Mouse (Mus musculus): Measurements from ENCODE around the gene Fgb. TPM values are rescaled to one million over a fixed set of nuclear protein-coding genes. Genes with fewer than 3 reads are reported as not detected.

The Fgb gene
- polyA plus RNA-seq, 1 experiment from 2014 or later, result 13.7 TPM

- Histone ChIP-seq H3K9ac (ENCODE audit: low read depth, low read length) (no peak overlapping the region), H3K4me2 (ENCODE audit: low read depth, low read length) (no peak overlapping the region), H3K4me3 (ENCODE audit: low read length) (no peak overlapping the region), H3K36me3 (ENCODE audit: control insufficient read depth, insufficient read depth, low read length) (no peaks in the 10 kb centered on the region), H3K4me1 (ENCODE audit: control insufficient read depth, insufficient read depth, low read length) (no peaks in the 10 kb centered on the region), H3K27me3 (replicated peaks; ENCODE audit: control insufficient read depth, insufficient read depth, low read length) (no peaks in the 10 kb centered on the region), H3K27ac (ENCODE audit: low read length) (no peak overlapping the region), H3K9me3 (ENCODE audit: control insufficient read depth, low read length) (no peaks in the 10 kb centered on the region)
- peak; percentile 57 for ATAC-seq
- WGBS, result 51% methylated on average over 2 of the region's 2 CpGs
Measured at GRCm38 (mm10) chr3:83038865-83039264, 10.8 kb downstream of the Fgb start.

- H3K4me2 ChIP-seq (ENCODE audit: low read depth, low read length), result no peak overlapping the region
- no peaks in the 10 kb centered on the region for H3K9me3 ChIP-seq (ENCODE audit: control insufficient read depth, low read length)
- H3K9ac ChIP-seq (ENCODE audit: low read depth, low read length), result no peak overlapping the region
- no peaks in the 10 kb centered on the region for H3K27me3 ChIP-seq (replicated peaks; ENCODE audit: control insufficient read depth, insufficient read depth, low read length)
- H3K4me1 ChIP-seq (ENCODE audit: control insufficient read depth, insufficient read depth, low read length), result no peaks in the 10 kb centered on the region
- whole genome bisulfite sequencing, result 85% methylated on average over 8 of the region's 8 CpGs
- no peak overlapping the region for H3K27ac ChIP-seq (ENCODE audit: low read length)
- no peaks in the 10 kb centered on the region for H3K36me3 ChIP-seq (ENCODE audit: control insufficient read depth, insufficient read depth, low read length)
- no peak overlapping the region for H3K4me3 ChIP-seq (ENCODE audit: low read length)
- ATAC-seq, result no peak
Measured at GRCm38 (mm10) chr3:83033801-83034200, 15.9 kb downstream of the Fgb start.

- H3K9me3 ChIP-seq (ENCODE audit: control insufficient read depth, low read length), result no peaks in the 10 kb centered on the region
- H3K36me3 ChIP-seq (ENCODE audit: control insufficient read depth, insufficient read depth, low read length), result no peaks in the 10 kb centered on the region
- H3K27ac ChIP-seq (ENCODE audit: low read length), result no peak overlapping the region
- H3K4me3 ChIP-seq (ENCODE audit: low read length), result no peak overlapping the region
- no peak overlapping the region for H3K4me2 ChIP-seq (ENCODE audit: low read depth, low read length)
- no peak overlapping the region for H3K9ac ChIP-seq (ENCODE audit: low read depth, low read length)
- no peaks in the 10 kb centered on the region for H3K27me3 ChIP-seq (replicated peaks; ENCODE audit: control insufficient read depth, insufficient read depth, low read length)
- H3K4me1 ChIP-seq (ENCODE audit: control insufficient read depth, insufficient read depth, low read length), result no peaks in the 10 kb centered on the region
- ATAC-seq, result no peak
- 62% methylated on average over 13 of the region's 13 CpGs for WGBS
Measured at GRCm38 (mm10) chr3:83032746-83033308, 16.8 kb downstream of the Fgb start.

GRCm38 (mm10) chr3:83030331-83030730 is 19.3 kb downstream of the Fgb start:
- Histone ChIP-seq H3K4me1 (ENCODE audit: control insufficient read depth, insufficient read depth, low read length) (no peaks in the 10 kb centered on the region), H3K27ac (ENCODE audit: low read length) (no peak overlapping the region), H3K36me3 (ENCODE audit: control insufficient read depth, insufficient read depth, low read length) (no peaks in the 10 kb centered on the region), H3K4me2 (ENCODE audit: low read depth, low read length) (no peak overlapping the region), H3K27me3 (replicated peaks; ENCODE audit: control insufficient read depth, insufficient read depth, low read length) (no peaks in the 10 kb centered on the region), H3K9me3 (ENCODE audit: control insufficient read depth, low read length) (no peaks in the 10 kb centered on the region), H3K9ac (ENCODE audit: low read depth, low read length) (no peak overlapping the region), H3K4me3 (ENCODE audit: low read length) (no peak overlapping the region)
- 83% methylated on average over 4 of the region's 4 CpGs for WGBS
- no peak for ATAC-seq

GRCm38 (mm10) chr3:83027546-83028251 is 22.0 kb downstream of the Fgb start:
- Histone ChIP-seq H3K4me1 (ENCODE audit: control insufficient read depth, insufficient read depth, low read length) (no peaks in the 10 kb centered on the region), H3K27ac (ENCODE audit: low read length) (no peak overlapping the region), H3K36me3 (ENCODE audit: control insufficient read depth, insufficient read depth, low read length) (no peaks in the 10 kb centered on the region), H3K4me2 (ENCODE audit: low read depth, low read length) (no peak overlapping the region), H3K27me3 (replicated peaks; ENCODE audit: control insufficient read depth, insufficient read depth, low read length) (no peaks in the 10 kb centered on the region), H3K9ac (ENCODE audit: low read depth, low read length) (no peak overlapping the region), H3K9me3 (ENCODE audit: control insufficient read depth, low read length) (no peaks in the 10 kb centered on the region), H3K4me3 (ENCODE audit: low read length) (no peak overlapping the region)
- WGBS, result 90% methylated on average over 9 of the region's 9 CpGs
- ATAC-seq, result no peak

GRCm38 (mm10) chr3:83025475-83026301 is 24.0 kb downstream of the Fgb start, which contains the start of gene Fga:
TSS of gene Fga (plus strand) at chr3:83026076.
- H3K4me3 ChIP-seq (ENCODE audit: low read length), result no peak within 1 kb of the TSS
- no peaks in the 10 kb centered on the region for H3K36me3 ChIP-seq (ENCODE audit: control insufficient read depth, insufficient read depth, low read length)
- H3K27ac ChIP-seq (ENCODE audit: low read length), result no peak within 1 kb of the TSS; the same call in 1 of the 2 replicates
- ATAC-seq, result peak; percentile 79
- no peak within 1 kb of the TSS for H3K4me2 ChIP-seq (ENCODE audit: low read depth, low read length)
- no peak within 1 kb of the TSS for H3K9ac ChIP-seq (ENCODE audit: low read depth, low read length)
- H3K9me3 ChIP-seq (ENCODE audit: control insufficient read depth, low read length), result no peaks in the 10 kb centered on the region
- no peaks in the 10 kb centered on the region for H3K4me1 ChIP-seq (ENCODE audit: control insufficient read depth, insufficient read depth, low read length)
- 67% methylated on average over 9 of the region's 9 CpGs for WGBS
- no peaks in the 10 kb centered on the region for H3K27me3 ChIP-seq (replicated peaks; ENCODE audit: control insufficient read depth, insufficient read depth, low read length)

GRCm38 (mm10) chr3:83025036-83025435 is 24.6 kb downstream of the Fgb start:
- H3K9me3 ChIP-seq (ENCODE audit: control insufficient read depth, low read length), result no peaks in the 10 kb centered on the region
- no peaks in the 10 kb centered on the region for H3K4me1 ChIP-seq (ENCODE audit: control insufficient read depth, insufficient read depth, low read length)
- H3K4me3 ChIP-seq (ENCODE audit: low read length), result no peak overlapping the region
- no peak overlapping the region for H3K4me2 ChIP-seq (ENCODE audit: low read depth, low read length)
- H3K9ac ChIP-seq (ENCODE audit: low read depth, low read length), result no peak overlapping the region
- no peak overlapping the region for H3K27ac ChIP-seq (ENCODE audit: low read length)
- no peaks in the 10 kb centered on the region for H3K36me3 ChIP-seq (ENCODE audit: control insufficient read depth, insufficient read depth, low read length)
- WGBS, result 78% methylated on average over 6 of the region's 6 CpGs
- H3K27me3 ChIP-seq (replicated peaks; ENCODE audit: control insufficient read depth, insufficient read depth, low read length), result no peaks in the 10 kb centered on the region
- ATAC-seq, result no peak

- Histone ChIP-seq H3K4me2 (ENCODE audit: low read depth, low read length) (no peak overlapping the region), H3K4me3 (ENCODE audit: low read length) (no peak overlapping the region), H3K27ac (ENCODE audit: low read length) (no peak overlapping the region), H3K36me3 (ENCODE audit: control insufficient read depth, insufficient read depth, low read length) (no peaks in the 10 kb centered on the region), H3K27me3 (replicated peaks; ENCODE audit: control insufficient read depth, insufficient read depth, low read length) (no peaks in the 10 kb centered on the region), H3K9me3 (ENCODE audit: control insufficient read depth, low read length) (no peaks in the 10 kb centered on the region), H3K4me1 (ENCODE audit: control insufficient read depth, insufficient read depth, low read length) (no peaks in the 10 kb centered on the region), H3K9ac (ENCODE audit: low read depth, low read length) (no peak overlapping the region)
- no peak for ATAC-seq
- WGBS, result 84% methylated on average over 5 of the region's 5 CpGs
Measured at GRCm38 (mm10) chr3:83021176-83021575, 28.5 kb downstream of the Fgb start.

- ATAC-seq, result peak; percentile 87
- H3K4me1 ChIP-seq (ENCODE audit: control insufficient read depth, insufficient read depth, low read length), result no peaks in the 10 kb centered on the region
- 67% methylated on average over 2 of the region's 2 CpGs for WGBS
- no peak overlapping the region for H3K4me2 ChIP-seq (ENCODE audit: low read depth, low read length)
- no peak overlapping the region for H3K9ac ChIP-seq (ENCODE audit: low read depth, low read length)
- H3K36me3 ChIP-seq (ENCODE audit: control insufficient read depth, insufficient read depth, low read length), result no peaks in the 10 kb centered on the region
- no peaks in the 10 kb centered on the region for H3K9me3 ChIP-seq (ENCODE audit: control insufficient read depth, low read length)
- H3K27ac ChIP-seq (ENCODE audit: low read length), result no peak overlapping the region
- no peaks in the 10 kb centered on the region for H3K27me3 ChIP-seq (replicated peaks; ENCODE audit: control insufficient read depth, insufficient read depth, low read length)
- no peak overlapping the region for H3K4me3 ChIP-seq (ENCODE audit: low read length)
Measured at GRCm38 (mm10) chr3:83020387-83020786, 29.3 kb downstream of the Fgb start.

Data from intestine, embryonic 16.5 days (tissue).